Mouse (Mus musculus) intestine, embryonic 15.5 days (tissue): ENCODE measurements around the gene Exoc4. TPM values are rescaled to one million over a fixed set of nuclear protein-coding genes. Genes with fewer than 3 reads are reported as not detected.

ENCODE experiments used
- ATAC-seq: fragments of 200-750 bp; cut with Nextera tagmentation; 2 replicates; pipeline ENCODE4 v1.8.0; 2017; ENCODE audit warnings: moderate TSS enrichment, moderate library complexity
- H3K27ac ChIP-seq: fragments of 300-500 bp; sonication (generic); 2 replicates; pipeline ENCODE4 v1.5.1; 2015; ENCODE audit warnings: mild to moderate bottlenecking, inconsistent platforms
- H3K27me3 ChIP-seq: fragments of 300-500 bp; sonication (generic); replicated peaks from 2 replicates; pipeline ENCODE4 v1.6.1; 2015; ENCODE audit warnings: inconsistent platforms
- H3K36me3 ChIP-seq: fragments of 300-500 bp; sonication (generic); 2 replicates; pipeline ENCODE4 v1.6.1; 2015; ENCODE audit warnings: inconsistent platforms
- H3K4me1 ChIP-seq: fragments of 300-500 bp; sonication (generic); replicated peaks from 2 replicates; pipeline ENCODE4 v1.6.1; 2015; ENCODE audit warnings: inconsistent platforms
- H3K4me2 ChIP-seq: fragments of 300-500 bp; sonication (generic); replicated peaks from 2 replicates; pipeline ENCODE4 v1.6.1; 2015; ENCODE audit warnings: mild to moderate bottlenecking, inconsistent platforms
- H3K4me3 ChIP-seq: fragments of 300-500 bp; sonication (generic); replicated peaks from 2 replicates; pipeline ENCODE4 v1.5.1; 2015; ENCODE audit warnings: inconsistent platforms
- H3K9ac ChIP-seq: fragments of 300-500 bp; sonication (generic); 2 replicates; pipeline ENCODE4 v1.6.1; 2015; ENCODE audit warnings: inconsistent platforms
- H3K9me3 ChIP-seq: fragments of 300-500 bp; sonication (generic); 2 replicates; pipeline ENCODE4 v1.6.1; 2016; ENCODE audit warnings: inconsistent platforms
- WGBS: fragments of 180-500 bp; shearing (Covaris S2); methylation state at CpG from one replicate; pipeline ENCODE4 v1.1.7; 2015; 5-methylcytosine and 5-hydroxymethylcytosine counted together
- polyA plus RNA-seq: library from polyadenylated mRNA; unstranded; fragments of >200 nt; fragmentation: Nextera tagmentation; extraction: Ambion mirVana; gene quantifications from 2 replicates; pipeline ENCODE4 v1.2.1, GENCODE M21; 2015

The Exoc4 gene
- polyA plus RNA-seq, 1 experiment from 2014 or later: 26.4 TPM

- no peak for ATAC-seq
- Histone ChIP-seq H3K4me1 (no peaks in the 10 kb centered on the region), H3K27me3 (no peaks in the 10 kb centered on the region), H3K9ac (no peak overlapping the region), H3K27ac (no peak overlapping the region), H3K9me3 (no peaks in the 10 kb centered on the region), H3K4me3 (no peak overlapping the region), H3K36me3 (no peaks in the 10 kb centered on the region), H3K4me2 (no peak overlapping the region)
Observed at GRCm38 (mm10) chr6:33761557-33761956, 512.7 kb downstream of the Exoc4 start.

DNA sequence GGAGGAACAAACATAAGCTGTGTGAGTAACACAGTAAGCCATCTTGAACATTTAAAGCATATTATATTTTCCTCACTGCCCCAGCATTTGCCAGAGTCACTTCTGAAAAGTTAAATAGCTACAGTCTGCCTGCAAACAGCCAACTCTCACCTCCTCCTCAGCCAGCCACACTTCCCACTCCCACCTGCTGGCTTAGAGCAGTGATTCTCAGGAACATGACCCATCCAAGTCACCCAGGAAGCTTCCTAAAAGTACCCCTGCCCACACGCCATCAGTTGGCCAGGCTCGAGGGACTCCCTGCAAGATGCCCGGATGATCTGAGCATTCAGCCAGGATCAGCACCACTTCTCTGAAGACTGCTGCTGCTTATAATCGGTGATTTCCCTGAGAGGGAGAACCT, 514.4 kb downstream of the Exoc4 start:
- no peak overlapping the region for H3K4me2 ChIP-seq
- no peaks in the 10 kb centered on the region for H3K27me3 ChIP-seq
- H3K4me1 ChIP-seq: no peaks in the 10 kb centered on the region
- no peak overlapping the region for H3K27ac ChIP-seq
- H3K36me3 ChIP-seq: no peaks in the 10 kb centered on the region
- H3K9me3 ChIP-seq: no peaks in the 10 kb centered on the region
- ATAC-seq: no peak
- WGBS: 83% methylated on average over 4 of the region's 4 CpGs
- H3K9ac ChIP-seq: no peak overlapping the region
- H3K4me3 ChIP-seq: no peak overlapping the region

DNA sequence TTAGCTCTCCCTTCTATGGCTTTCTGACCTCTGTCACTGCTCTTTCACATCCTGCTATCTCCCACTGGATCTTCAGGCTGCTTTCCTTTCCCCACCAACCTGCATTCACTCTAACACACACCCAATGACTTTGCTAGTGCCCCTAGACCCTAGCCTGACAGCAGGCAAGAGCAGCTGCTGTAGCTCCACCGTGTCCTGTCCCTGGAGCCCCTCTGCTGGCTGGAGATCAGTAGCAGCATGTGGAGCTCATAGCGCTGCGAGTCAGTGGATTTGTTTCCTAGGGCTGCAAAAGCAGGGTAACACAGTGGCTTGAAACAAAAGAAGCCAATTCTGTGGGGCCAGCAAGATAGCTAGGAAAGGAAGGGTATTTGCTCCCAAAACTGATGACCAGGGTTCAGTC, 515.1 kb downstream of the Exoc4 start:
- Histone ChIP-seq H3K9ac (no peak overlapping the region), H3K36me3 (no peaks in the 10 kb centered on the region), H3K9me3 (no peaks in the 10 kb centered on the region), H3K4me2 (no peak overlapping the region), H3K4me3 (no peak overlapping the region), H3K27ac (no peak overlapping the region), H3K4me1 (no peaks in the 10 kb centered on the region), H3K27me3 (no peaks in the 10 kb centered on the region)
- 54% methylated on average over 3 of the region's 3 CpGs for WGBS
- ATAC-seq: no peak

GRCm38 (mm10) chr6:33769251-33769650, 520.4 kb downstream of the Exoc4 start:
- Histone ChIP-seq H3K4me2 (no peak overlapping the region), H3K9ac (no peak overlapping the region), H3K27ac (no peak overlapping the region), H3K9me3 (no peaks in the 10 kb centered on the region), H3K27me3 (no peaks in the 10 kb centered on the region), H3K4me1 (no peaks in the 10 kb centered on the region), H3K36me3 (no peaks in the 10 kb centered on the region), H3K4me3 (no peak overlapping the region)
- no peak for ATAC-seq
- 66% methylated on average over 3 of the region's 3 CpGs for WGBS

DNA sequence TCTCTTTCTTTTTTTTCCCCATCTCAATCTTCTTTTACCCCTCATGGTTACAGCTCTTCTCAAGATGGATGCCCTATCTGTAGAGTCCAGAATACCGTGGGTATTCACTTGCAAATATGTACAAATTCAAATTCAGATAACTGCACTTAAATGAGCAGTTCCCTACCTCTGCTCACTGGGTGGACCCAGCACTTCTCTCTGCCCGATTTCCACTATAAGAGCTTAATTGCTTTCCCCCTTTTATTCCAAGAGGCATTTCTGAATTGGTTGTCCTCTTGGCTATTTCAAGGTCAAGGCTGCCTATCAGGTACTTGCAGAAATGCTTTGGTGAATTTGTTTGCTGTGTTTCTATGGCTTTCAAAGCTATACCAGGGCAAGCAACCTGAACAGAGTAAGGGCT, 521.1 kb downstream of the Exoc4 start:
- H3K9ac ChIP-seq: no peak overlapping the region
- no peaks in the 10 kb centered on the region for H3K4me1 ChIP-seq
- no peak overlapping the region for H3K4me3 ChIP-seq
- no peak overlapping the region for H3K4me2 ChIP-seq
- 71% methylated on average over 2 of the region's 2 CpGs for WGBS
- no peak overlapping the region for H3K27ac ChIP-seq
- no peaks in the 10 kb centered on the region for H3K9me3 ChIP-seq
- H3K27me3 ChIP-seq: no peaks in the 10 kb centered on the region
- ATAC-seq: no peak
- H3K36me3 ChIP-seq: no peaks in the 10 kb centered on the region

DNA sequence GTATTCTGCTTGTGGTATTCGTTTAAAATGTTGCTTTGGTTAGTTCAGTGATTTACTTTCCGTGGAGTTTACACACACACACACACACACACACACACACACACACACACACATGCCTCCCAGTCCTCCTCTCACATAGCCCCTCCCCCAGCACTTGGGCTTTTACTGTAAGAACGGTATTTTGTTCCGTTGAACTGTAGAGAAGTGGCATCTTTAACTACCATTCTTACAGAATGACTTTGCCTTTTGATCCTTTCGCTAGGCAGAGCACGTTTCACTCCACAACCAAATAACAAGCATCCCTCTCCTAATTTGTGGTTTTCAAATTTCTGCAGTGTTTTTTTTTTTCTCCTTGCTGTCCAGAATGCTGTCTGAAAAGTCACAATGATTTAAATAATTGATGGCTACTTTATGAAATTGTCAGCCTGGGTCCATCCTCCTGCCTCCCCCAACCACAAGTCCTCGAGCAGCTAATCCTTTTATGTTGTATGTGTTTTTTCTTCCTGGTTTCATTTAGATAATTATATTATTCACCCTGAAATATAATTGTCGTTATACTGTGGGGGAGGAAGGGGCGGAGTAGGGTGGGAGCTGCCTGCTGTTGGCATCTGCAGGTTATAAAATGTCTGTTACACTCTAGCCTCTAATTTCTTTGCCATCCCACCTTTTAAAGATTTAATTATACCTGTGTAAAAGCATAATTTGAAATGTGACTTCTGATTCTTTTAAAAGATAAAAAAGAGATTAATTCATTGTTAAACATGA, 523.8 kb downstream of the Exoc4 start:
- H3K27me3 ChIP-seq: no peaks in the 10 kb centered on the region
- 66% methylated on average over 9 of the region's 9 CpGs for WGBS
- H3K4me3 ChIP-seq: no peak overlapping the region
- H3K4me1 ChIP-seq: no peaks in the 10 kb centered on the region
- H3K4me2 ChIP-seq: no peak overlapping the region
- H3K9ac ChIP-seq: no peak overlapping the region
- no peaks in the 10 kb centered on the region for H3K9me3 ChIP-seq
- no peaks in the 10 kb centered on the region for H3K36me3 ChIP-seq
- no peak for ATAC-seq
- no peak overlapping the region for H3K27ac ChIP-seq

DNA sequence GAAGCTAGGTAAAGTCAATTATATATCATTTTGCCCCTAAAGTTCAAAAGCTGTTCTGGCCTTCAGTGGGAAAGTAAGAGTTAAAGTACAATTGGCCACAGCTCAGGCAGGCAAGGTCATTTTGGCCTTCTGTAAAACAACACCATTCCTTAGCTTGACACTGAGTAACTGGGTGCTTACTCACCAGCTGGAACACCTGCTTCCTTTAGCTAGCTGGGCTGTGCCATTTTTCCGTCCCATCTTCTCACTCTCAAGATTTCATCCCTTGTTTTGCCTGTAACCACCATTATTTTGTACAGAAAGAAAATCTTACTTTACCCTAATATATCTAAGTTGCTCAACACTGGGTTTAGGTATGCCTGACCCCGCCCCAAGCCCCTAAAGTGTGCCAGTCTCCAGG, 543.7 kb downstream of the Exoc4 start:
- H3K9me3 ChIP-seq: no peaks in the 10 kb centered on the region
- no peak for ATAC-seq
- no peak overlapping the region for H3K27ac ChIP-seq
- H3K36me3 ChIP-seq: no peaks in the 10 kb centered on the region
- no peaks in the 10 kb centered on the region for H3K4me1 ChIP-seq
- H3K4me2 ChIP-seq: no peak overlapping the region
- no peak overlapping the region for H3K4me3 ChIP-seq
- H3K9ac ChIP-seq: no peak overlapping the region
- no peaks in the 10 kb centered on the region for H3K27me3 ChIP-seq
- WGBS: 80% methylated on average over 2 of the region's 2 CpGs

- ATAC-seq: no peak
- no peak overlapping the region for H3K9ac ChIP-seq
- H3K36me3 ChIP-seq: no peaks in the 10 kb centered on the region
- H3K27ac ChIP-seq: no peak overlapping the region
- no peak overlapping the region for H3K4me3 ChIP-seq
- WGBS: 85% methylated on average over 3 of the region's 3 CpGs
- H3K4me1 ChIP-seq: no peaks in the 10 kb centered on the region
- H3K9me3 ChIP-seq: no peaks in the 10 kb centered on the region
- no peaks in the 10 kb centered on the region for H3K27me3 ChIP-seq
- H3K4me2 ChIP-seq: no peak overlapping the region
Observed at GRCm38 (mm10) chr6:33801254-33801653, 552.4 kb downstream of the Exoc4 start.

DNA sequence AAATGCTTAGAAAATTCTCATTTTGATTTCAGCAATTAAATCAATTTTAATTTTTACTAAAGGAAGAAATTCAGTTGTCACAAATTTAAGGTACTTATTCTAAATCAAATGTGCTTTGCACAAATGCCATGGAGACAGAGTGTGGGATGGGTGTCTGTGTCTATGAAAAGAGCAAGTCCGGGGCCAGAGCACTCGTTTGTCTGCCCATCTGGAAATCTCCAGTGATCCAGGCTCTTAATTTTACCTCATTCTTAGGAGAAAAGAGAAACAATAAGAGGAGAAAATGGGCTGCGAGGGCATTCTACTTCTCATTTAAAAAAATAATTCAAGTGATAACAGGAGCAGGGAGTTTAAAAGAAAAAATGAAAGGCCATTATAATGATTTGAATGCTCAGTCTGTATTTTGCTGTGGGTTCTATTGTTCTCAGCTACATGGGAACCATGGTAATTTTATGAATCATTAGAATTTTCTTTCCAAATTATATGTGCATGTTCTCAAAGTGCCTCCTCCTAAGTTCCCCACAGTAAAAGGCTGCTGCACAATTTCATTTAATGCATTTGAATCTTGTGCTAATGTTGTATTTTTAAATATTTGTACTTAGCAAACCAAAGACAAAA, 554.7 kb downstream of the Exoc4 start:
- Histone ChIP-seq H3K27ac (no peak overlapping the region), H3K36me3 (no peaks in the 10 kb centered on the region), H3K4me3 (no peak overlapping the region), H3K27me3 (no peaks in the 10 kb centered on the region), H3K9ac (no peak overlapping the region), H3K4me2 (no peak overlapping the region), H3K9me3 (no peaks in the 10 kb centered on the region), H3K4me1 (no peaks in the 10 kb centered on the region)
- no peak for ATAC-seq
- WGBS: 70% methylated on average over 3 of the region's 3 CpGs

- 80% methylated on average over 2 of the region's 2 CpGs for WGBS
- Histone ChIP-seq H3K27ac (no peak overlapping the region), H3K4me3 (no peak overlapping the region), H3K36me3 (no peaks in the 10 kb centered on the region), H3K4me1 (no peaks in the 10 kb centered on the region), H3K9ac (no peak overlapping the region), H3K4me2 (no peak overlapping the region), H3K27me3 (no peaks in the 10 kb centered on the region), H3K9me3 (no peaks in the 10 kb centered on the region)
- ATAC-seq: no peak
Observed at GRCm38 (mm10) chr6:33804775-33805174, 555.9 kb downstream of the Exoc4 start.

DNA sequence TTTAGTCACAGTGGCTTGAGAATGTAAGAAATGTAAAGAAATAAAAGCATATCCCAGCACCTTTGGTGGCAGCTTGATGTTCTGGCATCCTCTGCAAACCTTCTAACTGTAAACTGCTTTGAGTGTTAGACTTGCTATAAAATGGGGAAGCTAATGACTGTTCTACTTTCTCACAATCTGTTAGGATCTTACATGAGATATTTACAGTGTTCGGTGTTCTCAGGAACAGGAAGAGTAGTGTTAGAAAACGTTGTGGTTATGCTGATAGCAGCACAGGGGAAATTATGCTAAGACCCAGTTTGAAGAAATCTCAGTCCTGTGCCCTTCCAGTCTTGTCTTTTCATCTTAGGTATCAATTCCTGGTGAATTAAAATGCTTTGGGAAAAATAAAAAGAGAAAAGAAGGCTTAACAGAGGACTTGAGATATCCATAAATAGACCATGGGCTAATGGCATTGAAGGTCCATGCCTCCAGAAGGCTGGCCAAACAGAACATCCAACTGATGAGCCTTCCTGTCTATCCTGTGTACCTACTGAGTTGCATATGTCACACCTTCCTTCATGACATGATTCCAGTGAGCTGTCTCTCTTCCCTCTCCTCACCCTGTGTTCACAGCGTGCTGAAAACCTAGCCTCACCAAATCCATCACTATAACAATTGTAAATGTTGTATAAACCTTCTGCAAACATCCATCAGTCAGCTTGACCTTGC, 557.3 kb downstream of the Exoc4 start:
- H3K4me1 ChIP-seq: no peaks in the 10 kb centered on the region
- H3K27ac ChIP-seq: no peak overlapping the region
- no peaks in the 10 kb centered on the region for H3K36me3 ChIP-seq
- no peaks in the 10 kb centered on the region for H3K9me3 ChIP-seq
- 60% methylated on average over 3 of the region's 3 CpGs for WGBS
- no peaks in the 10 kb centered on the region for H3K27me3 ChIP-seq
- no peak overlapping the region for H3K4me2 ChIP-seq
- ATAC-seq: no peak
- no peak overlapping the region for H3K4me3 ChIP-seq
- no peak overlapping the region for H3K9ac ChIP-seq

DNA sequence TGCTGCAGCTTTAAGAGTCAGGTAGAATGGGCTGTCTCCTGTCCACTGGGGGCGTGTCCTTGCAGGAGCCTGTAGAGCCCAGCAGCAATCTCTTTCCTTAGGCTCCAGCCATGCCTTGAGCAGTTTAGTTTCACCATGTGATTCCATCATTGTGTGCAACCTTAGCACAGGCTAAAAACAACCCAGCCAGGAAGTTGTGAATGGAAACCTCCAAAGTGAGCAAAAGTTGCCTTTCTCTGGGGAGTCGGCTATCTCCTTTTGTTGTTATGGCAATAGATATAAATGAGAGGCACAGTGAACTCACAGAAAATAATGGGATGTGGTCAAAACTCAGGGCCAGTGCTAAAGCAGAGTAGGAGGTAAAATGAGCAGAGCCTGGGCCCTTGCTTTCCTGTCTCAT, 565.5 kb downstream of the Exoc4 start:
- no peaks in the 10 kb centered on the region for H3K27me3 ChIP-seq
- H3K4me1 ChIP-seq: no peaks in the 10 kb centered on the region
- H3K27ac ChIP-seq: no peak overlapping the region
- WGBS: 56% methylated on average over 2 of the region's 2 CpGs
- H3K4me3 ChIP-seq: no peak overlapping the region
- H3K36me3 ChIP-seq: no peaks in the 10 kb centered on the region
- H3K9me3 ChIP-seq: no peaks in the 10 kb centered on the region
- no peak for ATAC-seq
- no peak overlapping the region for H3K9ac ChIP-seq
- H3K4me2 ChIP-seq: no peak overlapping the region

GRCm38 (mm10) chr6:33823171-33823570, 574.3 kb downstream of the Exoc4 start:
- Histone ChIP-seq H3K9me3 (no peaks in the 10 kb centered on the region), H3K9ac (no peak overlapping the region), H3K27ac (no peak overlapping the region), H3K4me1 (no peaks in the 10 kb centered on the region), H3K4me2 (no peak overlapping the region), H3K36me3 (no peaks in the 10 kb centered on the region), H3K27me3 (no peaks in the 10 kb centered on the region), H3K4me3 (no peak overlapping the region)
- 82% methylated on average over 2 of the region's 2 CpGs for WGBS
- no peak for ATAC-seq
